ENCODE assay signal across 16 mouse cellular contexts in the genomic region with DNA sequence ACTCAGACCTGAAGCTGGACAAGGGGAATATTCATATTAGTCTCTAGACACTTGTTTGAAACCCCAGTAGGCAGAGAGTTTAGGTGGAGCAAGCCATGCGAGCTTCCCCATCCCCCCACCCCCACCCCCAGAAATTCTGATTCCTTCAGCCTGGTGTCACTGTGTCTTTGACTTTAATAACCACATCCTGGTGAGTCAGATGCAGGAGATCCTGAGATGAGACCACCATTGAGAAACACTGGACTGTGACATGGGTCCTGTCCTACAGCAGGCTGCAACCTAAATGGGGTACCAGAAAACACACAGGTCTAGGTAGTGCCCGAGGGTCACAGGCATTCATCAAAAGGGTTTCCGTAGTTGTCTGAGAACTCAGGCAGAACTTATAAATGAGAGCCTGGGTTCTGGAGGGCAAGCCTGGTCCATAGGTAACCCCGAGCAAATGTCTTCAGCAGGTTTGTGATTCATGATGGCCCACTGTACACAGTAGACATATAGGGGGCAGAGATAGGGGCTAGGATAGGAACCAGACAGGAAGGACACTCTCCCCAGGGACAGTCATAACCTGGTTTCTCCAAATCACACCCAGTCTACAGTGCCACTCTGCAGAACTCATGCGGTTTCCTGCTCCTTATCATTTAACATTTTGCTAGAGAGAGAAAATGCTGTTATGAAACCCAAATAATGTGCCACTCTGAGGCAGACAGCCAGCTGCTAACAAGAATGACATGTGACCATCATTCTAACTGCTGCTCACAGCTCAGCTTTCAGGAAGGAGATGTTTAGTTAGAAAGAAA.
DNase-seq lines count a peak whose midpoint lies in the region; ATAC-seq and TF ChIP-seq lines count a peak whose summit lies in the region.
"Had no signal": no experiment of that assay in that cellular context is flagged by ENCODE, and none has a peak within 500 bp of the region (broad histone marks: within the 10 kb centered on the region; RNA-seq: fewer than 3 reads in every experiment).

No protein-coding gene starts in this region.

- no peak for ATAC-seq in liver, embryonic 11.5 days (replicated peaks; ENCODE audit: low FRiP score)
- no peak for ATAC-seq in liver, embryonic 12.5 days
- ATAC-seq in kidney, embryonic 15.5 days (replicated peaks; ENCODE audit: low FRiP score), result no peak
- ATAC-seq: forebrain, embryonic 14.5 days had no signal

- H3K36me3 ChIP-seq in liver, embryonic 11.5 days (ENCODE audit: control insufficient read depth, insufficient read depth, low read length), result no peaks in the 10 kb centered on the region
- peaks cover 0 to 29% of the 10 kb centered on the region in 2 experiments; a peak in 2 of 4 replicates for H3K36me3 ChIP-seq in MEL (ENCODE audit: control insufficient read depth in 1 of 2, insufficient read depth in 2 of 2, low read length in 2 of 2)
- H3K36me3 ChIP-seq in liver, embryonic 12.5 days, result no peaks in the 10 kb centered on the region
- no peaks in the 10 kb centered on the region for H3K36me3 ChIP-seq in kidney, embryonic 15.5 days
- H3K36me3 ChIP-seq: embryonic facial prominence, embryonic 15.5 days; limb, embryonic 13.5 days; neural tube, embryonic 12.5 days had no signal

- TF ChIP-seq POLR2A in MEL (IDR thresholded peaks at IDR 0.05; ENCODE audit: control insufficient read depth in 1 of 2, insufficient read depth in 1 of 2, low read depth in 1 of 2, low read length in 2 of 2, poor library complexity in 1 of 2), result no peak

- H3K9me3 ChIP-seq in liver, embryonic 11.5 days (ENCODE audit: control insufficient read depth, low read length), result no peaks in the 10 kb centered on the region
- no peaks in the 10 kb centered on the region for H3K9me3 ChIP-seq in MEL (replicated peaks; ENCODE audit: insufficient read depth, low read length)
- H3K9me3 ChIP-seq in liver, embryonic 12.5 days (replicated peaks), result no peaks in the 10 kb centered on the region
- no peaks in the 10 kb centered on the region for H3K9me3 ChIP-seq in kidney, embryonic 15.5 days (replicated peaks)
- H3K9me3 ChIP-seq: embryonic facial prominence, embryonic 15.5 days; limb, embryonic 13.5 days; megakaryocyte, embryonic 14.5 days; neural tube, embryonic 12.5 days had no signal

- peak overlapping the region; percentile 54 for H3K4me2 ChIP-seq in liver, embryonic 11.5 days
- peak overlapping the region; percentile 58 for H3K4me2 ChIP-seq in liver, embryonic 12.5 days
- no peak overlapping the region for H3K4me2 ChIP-seq in kidney, embryonic 15.5 days
- H3K4me2 ChIP-seq: embryonic facial prominence, embryonic 15.5 days; limb, embryonic 13.5 days; neural tube, embryonic 12.5 days had no signal

- no peak overlapping the region for H3K9ac ChIP-seq in liver, embryonic 11.5 days (ENCODE audit: low read depth, low read length)
- no peak overlapping the region for H3K9ac ChIP-seq in MEL (ENCODE audit: control insufficient read depth, low read depth, low read length, poor library complexity, severe bottlenecking)
- H3K9ac ChIP-seq in liver, embryonic 12.5 days, result no peak overlapping the region
- H3K9ac ChIP-seq in kidney, embryonic 15.5 days, result no peak overlapping the region
- H3K9ac ChIP-seq: embryonic facial prominence, embryonic 15.5 days; limb, embryonic 13.5 days; neural tube, embryonic 12.5 days had no signal

- no peaks in the 10 kb centered on the region for H3K27me3 ChIP-seq in liver, embryonic 11.5 days (replicated peaks; ENCODE audit: control insufficient read depth, insufficient read depth, low read length)
- no peaks in the 10 kb centered on the region for H3K27me3 ChIP-seq in MEL (ENCODE audit: control insufficient read depth in 1 of 2, insufficient read depth in 2 of 2, low read length in 2 of 2)
- H3K27me3 ChIP-seq in liver, embryonic 12.5 days (replicated peaks), result no peaks in the 10 kb centered on the region
- H3K27me3 ChIP-seq in kidney, embryonic 15.5 days, result no peaks in the 10 kb centered on the region
- H3K27me3 ChIP-seq: embryonic facial prominence, embryonic 15.5 days; limb, embryonic 13.5 days; megakaryocyte, embryonic 14.5 days; neural tube, embryonic 12.5 days had no signal

- 58% methylated on average over 5 of the region's 5 CpGs for WGBS in liver, embryonic 11.5 days
- 29% methylated on average over 5 of the region's 5 CpGs for WGBS in liver, embryonic 12.5 days (ENCODE audit: insufficient replicate concordance)
- WGBS in kidney, embryonic 15.5 days, result 80% methylated on average over 5 of the region's 5 CpGs

- no peak overlapping the region for H3K4me3 ChIP-seq in liver, embryonic 11.5 days (ENCODE audit: low read depth, low read length)
- H3K4me3 ChIP-seq in MEL (ENCODE audit: control insufficient read depth in 1 of 2, insufficient read depth in 1 of 2, low read depth in 2 of 2, low read length in 2 of 2), result no peak overlapping the region
- H3K4me3 ChIP-seq in liver, embryonic 12.5 days, result no peak overlapping the region
- no peak overlapping the region for H3K4me3 ChIP-seq in kidney, embryonic 15.5 days (replicated peaks)
- H3K4me3 ChIP-seq: embryonic facial prominence, embryonic 15.5 days; limb, embryonic 13.5 days; megakaryocyte, embryonic 14.5 days; neural tube, embryonic 12.5 days had no signal

- TF ChIP-seq EP300 in MEL (IDR thresholded peaks at IDR 0.05; ENCODE audit: low read depth in 1 of 2, low read length in 2 of 2), result peak; percentile 38 to 58; a peak in 1 of 4 replicates

- peaks cover 46% of the 10 kb centered on the region for H3K4me1 ChIP-seq in liver, embryonic 11.5 days (replicated peaks; ENCODE audit: control insufficient read depth, insufficient read depth, low read length)
- peaks cover 9 to 23% of the 10 kb centered on the region in 2 experiments for H3K4me1 ChIP-seq in MEL (ENCODE audit: control insufficient read depth in 1 of 2, insufficient read depth in 2 of 2, low read length in 2 of 2)
- H3K4me1 ChIP-seq in liver, embryonic 12.5 days, result peaks cover 77% of the 10 kb centered on the region
- H3K4me1 ChIP-seq in kidney, embryonic 15.5 days, result no peaks in the 10 kb centered on the region
- H3K4me1 ChIP-seq: embryonic facial prominence, embryonic 15.5 days; limb, embryonic 13.5 days; neural tube, embryonic 12.5 days had no signal

- H3K79me2 ChIP-seq in MEL (ENCODE audit: control insufficient read depth, insufficient read depth, low read length, poor library complexity), result no peaks in the 10 kb centered on the region

- DNase-seq in liver, embryonic 11.5 days (ENCODE audit: low spot score), result no peak
- DNase-seq in liver (no peak), MEL (ENCODE audit: low read depth, low spot score) (peak; percentile 60)
- DNase-seq in natural killer cell, adult 2 months (ENCODE audit: low spot score in 2 of 2), result peak; percentile 54 to 61
- no peak for DNase-seq in gastrocnemius, postnatal 25 days
- DNase-seq: gastrocnemius, postnatal 36 days; kidney, adult 18-20 months; retina, postnatal 1 day; thymus, postnatal 14 days had no signal

- no peak for TF ChIP-seq RAD21 in MEL (IDR thresholded peaks at IDR 0.05; ENCODE audit: low read depth, low read length)

- TF ChIP-seq CTCF in MEL (IDR thresholded peaks at IDR 0.05 in 2 of 3, conservative IDR thresholded peaks at IDR 0.05 in 1 of 3; ENCODE audit: control insufficient read depth in 1 of 3, insufficient read depth in 1 of 3, low read depth in 2 of 3, low read length in 3 of 3, poor library complexity in 1 of 3, severe bottlenecking in 1 of 3), result no peak

- peak overlapping the region; percentile 92 for H3K27ac ChIP-seq in liver, embryonic 11.5 days (ENCODE audit: low read depth, low read length)
- peak overlapping the region; percentile 45; the same call in 1 of the 2 replicates for H3K27ac ChIP-seq in MEL (ENCODE audit: control insufficient read depth, low read depth, low read length)
- peak overlapping the region; percentile 91 for H3K27ac ChIP-seq in liver, embryonic 12.5 days
- H3K27ac ChIP-seq in kidney, embryonic 15.5 days, result no peak overlapping the region
- H3K27ac ChIP-seq: embryonic facial prominence, embryonic 15.5 days; limb, embryonic 13.5 days; neural tube, embryonic 12.5 days had no signal

TF ChIP-seq in MEL, 35 proteins besides CTCF, POLR2A, EP300 and RAD21 (continues in another document):
- no peak for TF ChIP-seq POLR2AphosphoS5 (IDR thresholded peaks at IDR 0.05; ENCODE audit: borderline replicate concordance, low read depth, low read length)
- no peak for TF ChIP-seq JUND (IDR thresholded peaks at IDR 0.05; ENCODE audit: low read depth, low read length)
- TF ChIP-seq MAZ (IDR thresholded peaks at IDR 0.05; ENCODE audit: low read depth, low read length), result no peak
- TF ChIP-seq MAFK (IDR thresholded peaks at IDR 0.05; ENCODE audit: borderline replicate concordance, low read depth, low read length), result no peak
- TF ChIP-seq ZKSCAN1 (IDR thresholded peaks at IDR 0.05; ENCODE audit: low read depth, low read length), result no peak
- TF ChIP-seq CHD2 (IDR thresholded peaks at IDR 0.05; ENCODE audit: low read length), result no peak
- TF ChIP-seq NRF1 (IDR thresholded peaks at IDR 0.05; ENCODE audit: insufficient read depth, low read depth, low read length, poor library complexity, severe bottlenecking), result no peak
- no peak for TF ChIP-seq ZC3H11A (IDR thresholded peaks at IDR 0.05; ENCODE audit: low read depth, low read length)
- no peak for TF ChIP-seq E2F4 (IDR thresholded peaks at IDR 0.05; ENCODE audit: borderline replicate concordance, low read depth, low read length)
- no peak for TF ChIP-seq SMC3 (IDR thresholded peaks at IDR 0.05; ENCODE audit: low read depth, low read length)
- TF ChIP-seq CHD1 (IDR thresholded peaks at IDR 0.05; ENCODE audit: low read depth, low read length), result no peak
- no peak for TF ChIP-seq TBP (IDR thresholded peaks at IDR 0.05; ENCODE audit: low read depth, low read length)
- TF ChIP-seq ELF1 (IDR thresholded peaks at IDR 0.05; ENCODE audit: low read depth, low read length), result no peak
- 0 out of 2 replicates have a peak, but pooled peaks have one; percentile 56 for TF ChIP-seq MAX (IDR thresholded peaks at IDR 0.05; ENCODE audit: low read length)
- no peak for TF ChIP-seq MYC (IDR thresholded peaks at IDR 0.05; ENCODE audit: low read depth, low read length)
- TF ChIP-seq MXI1 (IDR thresholded peaks at IDR 0.05; ENCODE audit: low read depth, low read length), result no peak
- no peak; the same call in 1 of the 2 replicates for TF ChIP-seq MYB (IDR thresholded peaks at IDR 0.05; ENCODE audit: low read depth, low read length)
- peak; percentile 19; the same call in 1 of the 2 replicates for TF ChIP-seq BHLHE40 (IDR thresholded peaks at IDR 0.05; ENCODE audit: borderline replicate concordance, low read depth, low read length)
- TF ChIP-seq ZMIZ1 (IDR thresholded peaks at IDR 0.05; ENCODE audit: low read depth, low read length), result no peak
- no peak for TF ChIP-seq HCFC1 (IDR thresholded peaks at IDR 0.05; ENCODE audit: low read depth, low read length)
- no peak for TF ChIP-seq POLR2AphosphoS2 (IDR thresholded peaks at IDR 0.05; ENCODE audit: low read length)
- TF ChIP-seq ETS1 (IDR thresholded peaks at IDR 0.05; ENCODE audit: low read depth, low read length), result peak; percentile 69
- TF ChIP-seq USF2 (IDR thresholded peaks at IDR 0.05; ENCODE audit: borderline replicate concordance in 1 of 2, insufficient read depth in 1 of 2, low read depth in 1 of 2, low read length in 2 of 2), result no peak

Comparison
In these comparisons a context has a peak if more than half of its experiments do, and no peak if none do; other contexts are left out.
1. DNase-seq: peak in MEL (single experiment) and natural killer cell, adult 2 months (2 of 2); none in liver, embryonic 11.5 days (single experiment), liver (single experiment) and gastrocnemius, postnatal 25 days (single experiment).